Mouse (Mus musculus): ENCODE measurements around the gene Tap1. TPM values are rescaled to one million over a fixed set of nuclear protein-coding genes. Genes with fewer than 3 reads are reported as not detected.
A peak's percentile ranks its signal among the peaks of the same experiment; 100 is the strongest.

The Tap1 gene
- polyA plus RNA-seq, 1 experiment from 2014 or later, result 1.1 TPM

DNA sequence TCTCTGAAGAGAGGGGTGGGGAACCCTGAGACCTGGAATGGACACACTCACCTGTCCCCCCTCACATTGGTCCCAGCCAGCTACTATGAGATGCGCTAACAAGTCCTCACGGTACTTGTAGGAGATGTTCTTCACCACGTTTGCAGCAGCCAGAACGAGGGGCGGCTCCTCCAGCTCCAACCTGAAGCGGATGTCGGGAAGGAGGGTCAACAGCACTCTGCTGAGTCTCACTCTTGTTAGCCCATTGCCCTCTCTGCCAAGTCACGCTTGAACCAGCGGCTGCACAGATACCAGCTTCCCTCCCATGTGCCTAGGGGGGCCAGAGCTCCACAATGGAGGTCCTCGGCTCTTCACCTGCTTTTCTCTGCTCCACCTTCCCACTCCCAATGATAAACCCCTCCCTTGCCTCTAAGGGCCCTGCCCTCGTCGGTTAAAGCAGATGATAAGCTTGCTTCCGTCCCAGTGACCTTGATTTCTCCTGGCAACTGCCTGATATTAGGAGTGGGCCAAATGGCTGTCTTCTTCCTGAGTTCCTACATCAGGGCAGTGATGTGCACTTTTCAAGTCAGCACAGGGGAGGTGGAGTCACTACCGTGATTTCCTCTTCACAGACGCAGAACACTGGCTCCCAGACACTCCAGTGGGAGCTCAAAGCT is 3.7 kb upstream of the Tap1 start:
- WGBS, result 80% methylated on average over 15 of the region's 15 CpGs
- ATAC-seq (ENCODE audit: low FRiP score), result no peak
- peaks cover 59% of the 10 kb centered on the region for H3K27me3 ChIP-seq
- no peak overlapping the region for H3K27ac ChIP-seq
- H3K9ac ChIP-seq, result no peak overlapping the region
- no peaks in the 10 kb centered on the region for H3K36me3 ChIP-seq
- no peaks in the 10 kb centered on the region for H3K9me3 ChIP-seq
- H3K4me2 ChIP-seq, result no peak overlapping the region
- peaks cover 20% of the 10 kb centered on the region for H3K4me1 ChIP-seq (replicated peaks)
- no peak overlapping the region for H3K4me3 ChIP-seq

DNA sequence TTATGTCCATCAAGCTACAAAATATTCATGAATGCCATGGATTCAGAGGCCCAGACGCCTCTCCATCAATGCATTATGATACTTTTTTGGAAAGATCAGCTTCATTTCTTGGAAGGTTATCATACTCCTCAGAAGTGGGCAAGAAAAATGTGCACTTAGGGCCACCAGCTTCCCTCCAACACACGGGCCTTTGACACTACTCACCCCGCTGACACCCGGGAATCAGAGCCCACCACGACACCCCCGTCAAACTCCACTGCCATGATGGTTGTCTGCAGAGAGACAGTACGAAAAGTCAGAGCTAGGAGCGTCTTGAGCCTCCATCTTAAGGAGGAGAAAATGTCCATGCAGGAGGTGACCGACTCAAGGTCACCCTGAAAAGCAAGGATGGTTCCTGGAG is 1.8 kb upstream of the Tap1 start:
- Histone ChIP-seq H3K36me3 (no peaks in the 10 kb centered on the region), H3K9ac (no peak overlapping the region), H3K27me3 (peaks cover 76% of the 10 kb centered on the region), H3K4me2 (no peak overlapping the region), H3K27ac (no peak overlapping the region), H3K9me3 (no peaks in the 10 kb centered on the region), H3K4me3 (no peak overlapping the region), H3K4me1 (replicated peaks) (peaks cover 20% of the 10 kb centered on the region)
- no peak for ATAC-seq (ENCODE audit: low FRiP score)
- WGBS, result 88% methylated on average over 9 of the region's 9 CpGs

DNA sequence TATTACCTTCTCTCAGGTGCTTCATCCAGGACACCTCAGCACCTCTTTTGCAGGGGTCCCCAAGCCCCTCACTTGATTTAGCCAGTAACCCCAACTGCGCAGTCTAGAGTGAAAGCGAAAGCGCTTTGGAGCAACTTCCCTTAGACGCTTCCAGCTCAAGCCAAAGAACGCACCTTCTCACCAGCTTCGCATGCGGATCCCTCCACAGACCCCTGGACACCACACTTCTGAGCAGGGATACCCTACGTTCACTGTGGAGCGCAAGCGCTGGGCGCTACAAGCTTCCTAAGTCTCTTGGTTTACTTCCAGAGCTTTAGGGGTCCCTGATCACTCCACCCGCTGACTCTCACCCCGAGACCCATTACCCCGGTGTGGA is 480 bp upstream of the Tap1 start:
- Histone ChIP-seq H3K27me3 (peaks cover 89% of the 10 kb centered on the region), H3K9me3 (no peaks in the 10 kb centered on the region), H3K4me3 (peak overlapping the region; percentile 42), H3K9ac (peak overlapping the region; percentile 70), H3K4me2 (peak overlapping the region; percentile 70), H3K4me1 (replicated peaks) (peaks cover 20% of the 10 kb centered on the region), H3K36me3 (no peaks in the 10 kb centered on the region), H3K27ac (no peak overlapping the region)
- 3% methylated on average over 14 of the region's 14 CpGs for WGBS
- ATAC-seq (ENCODE audit: low FRiP score), result peak; percentile 33

DNA sequence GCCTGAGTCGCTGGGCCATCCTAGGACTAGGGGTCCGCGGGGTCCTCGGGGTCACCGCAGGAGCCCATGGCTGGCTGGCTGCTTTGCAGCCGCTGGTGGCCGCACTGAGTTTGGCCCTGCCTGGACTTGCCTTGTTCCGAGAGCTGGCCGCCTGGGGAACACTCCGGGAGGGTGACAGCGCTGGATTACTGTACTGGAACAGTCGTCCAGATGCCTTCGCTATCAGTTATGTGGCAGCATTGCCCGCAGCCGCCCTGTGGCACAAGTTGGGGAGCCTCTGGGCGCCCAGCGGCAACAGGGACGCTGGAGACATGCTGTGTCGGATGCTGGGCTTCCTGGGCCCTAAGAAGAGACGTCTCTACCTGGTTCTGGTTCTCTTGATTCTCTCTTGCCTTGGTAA is 657 bp downstream of the Tap1 start:
- H3K4me3 ChIP-seq, result peak overlapping the region; percentile 42

DNA sequence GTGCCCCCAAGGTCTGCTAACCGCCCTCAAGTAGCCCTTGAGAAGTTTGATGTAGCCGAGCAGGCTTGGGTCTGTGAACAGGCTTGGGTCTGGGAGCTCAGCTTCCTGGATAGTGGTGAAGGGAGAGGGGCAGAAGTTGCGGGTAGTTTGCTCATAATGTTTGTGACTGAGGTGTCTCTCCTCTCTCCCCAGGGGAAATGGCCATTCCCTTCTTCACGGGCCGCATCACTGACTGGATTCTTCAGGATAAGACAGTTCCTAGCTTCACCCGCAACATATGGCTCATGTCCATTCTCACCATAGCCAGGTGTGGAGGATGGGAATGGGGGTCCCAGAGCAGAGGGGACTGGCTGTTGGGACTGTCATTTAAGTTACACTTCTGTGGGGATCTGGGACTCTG is 1.6 kb downstream of the Tap1 start:
- ATAC-seq (ENCODE audit: low FRiP score), result no peak
- H3K4me3 ChIP-seq, result no peak overlapping the region
- no peaks in the 10 kb centered on the region for H3K9me3 ChIP-seq

More for the DNA sequence above, 657 bp downstream of the Tap1 start:
- H3K9ac ChIP-seq, result peak overlapping the region; percentile 70
- H3K36me3 ChIP-seq, result no peaks in the 10 kb centered on the region
- 2% methylated on average over 20 of the region's 20 CpGs for WGBS
- H3K4me2 ChIP-seq, result peak overlapping the region; percentile 70
- H3K27ac ChIP-seq, result no peak overlapping the region
- H3K27me3 ChIP-seq, result peaks cover 97% of the 10 kb centered on the region
- H3K9me3 ChIP-seq, result no peaks in the 10 kb centered on the region
- ATAC-seq (ENCODE audit: low FRiP score), result no peak
- peaks cover 20% of the 10 kb centered on the region for H3K4me1 ChIP-seq (replicated peaks)

DNA sequence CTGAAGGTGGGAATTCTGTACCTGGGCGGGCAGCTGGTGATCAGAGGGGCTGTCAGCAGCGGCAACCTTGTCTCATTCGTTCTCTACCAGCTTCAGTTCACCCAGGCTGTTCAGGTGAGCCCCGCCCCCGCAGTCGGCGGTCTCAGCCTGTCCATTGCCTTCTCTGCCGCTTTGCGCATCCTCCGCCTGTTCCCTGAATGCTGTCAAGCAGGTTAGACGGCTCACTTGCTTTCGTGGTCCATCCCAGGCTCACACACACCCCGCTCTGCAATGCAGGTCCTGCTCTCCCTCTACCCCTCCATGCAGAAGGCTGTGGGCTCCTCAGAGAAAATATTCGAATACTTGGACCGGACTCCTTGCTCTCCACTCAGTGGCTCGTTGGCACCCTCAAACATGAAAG is 5.5 kb downstream of the Tap1 start:
- 24% methylated on average over 16 of the region's 16 CpGs for WGBS
- peaks cover 98% of the 10 kb centered on the region for H3K27me3 ChIP-seq

More for the DNA sequence above, 1.6 kb downstream of the Tap1 start:
- no peak overlapping the region for H3K4me2 ChIP-seq
- no peak overlapping the region for H3K27ac ChIP-seq
- H3K4me1 ChIP-seq (replicated peaks), result peaks cover 20% of the 10 kb centered on the region
- 76% methylated on average over 6 of the region's 6 CpGs for WGBS
- H3K9ac ChIP-seq, result no peak overlapping the region
- no peaks in the 10 kb centered on the region for H3K36me3 ChIP-seq
- peaks cover 97% of the 10 kb centered on the region for H3K27me3 ChIP-seq

DNA sequence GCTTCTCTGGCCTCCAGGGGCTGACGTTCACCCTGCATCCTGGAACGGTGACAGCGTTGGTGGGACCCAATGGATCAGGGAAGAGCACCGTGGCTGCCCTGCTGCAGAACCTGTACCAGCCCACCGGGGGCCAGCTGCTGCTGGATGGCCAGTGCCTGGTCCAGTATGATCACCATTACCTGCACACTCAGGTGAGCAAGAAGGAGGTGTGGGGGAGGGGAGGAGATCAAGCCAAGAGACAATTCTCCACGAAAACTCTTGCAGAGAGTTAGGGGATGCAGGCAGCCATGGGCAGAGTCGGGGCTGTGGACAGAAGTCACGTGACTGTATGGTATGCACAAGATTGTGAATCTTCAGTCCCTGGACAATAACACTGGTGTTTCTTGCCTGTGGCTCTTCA is 6.1 kb downstream of the Tap1 start:
- no peak overlapping the region for H3K9ac ChIP-seq
- no peak overlapping the region for H3K4me3 ChIP-seq
- 61% methylated on average over 8 of the region's 8 CpGs for WGBS
- no peak overlapping the region for H3K27ac ChIP-seq
- H3K36me3 ChIP-seq, result no peaks in the 10 kb centered on the region
- H3K27me3 ChIP-seq, result peaks cover 98% of the 10 kb centered on the region
- H3K9me3 ChIP-seq, result no peaks in the 10 kb centered on the region
- no peak overlapping the region for H3K4me2 ChIP-seq
- peaks cover 21% of the 10 kb centered on the region for H3K4me1 ChIP-seq (replicated peaks)
- no peak for ATAC-seq (ENCODE audit: low FRiP score)

More for the DNA sequence above, 5.5 kb downstream of the Tap1 start:
- H3K4me3 ChIP-seq, result no peak overlapping the region
- peaks cover 20% of the 10 kb centered on the region for H3K4me1 ChIP-seq (replicated peaks)
- no peaks in the 10 kb centered on the region for H3K36me3 ChIP-seq
- no peak for ATAC-seq (ENCODE audit: low FRiP score)
- no peak overlapping the region for H3K9ac ChIP-seq
- H3K9me3 ChIP-seq, result no peaks in the 10 kb centered on the region
- H3K27ac ChIP-seq, result no peak overlapping the region
- H3K4me2 ChIP-seq, result no peak overlapping the region

DNA sequence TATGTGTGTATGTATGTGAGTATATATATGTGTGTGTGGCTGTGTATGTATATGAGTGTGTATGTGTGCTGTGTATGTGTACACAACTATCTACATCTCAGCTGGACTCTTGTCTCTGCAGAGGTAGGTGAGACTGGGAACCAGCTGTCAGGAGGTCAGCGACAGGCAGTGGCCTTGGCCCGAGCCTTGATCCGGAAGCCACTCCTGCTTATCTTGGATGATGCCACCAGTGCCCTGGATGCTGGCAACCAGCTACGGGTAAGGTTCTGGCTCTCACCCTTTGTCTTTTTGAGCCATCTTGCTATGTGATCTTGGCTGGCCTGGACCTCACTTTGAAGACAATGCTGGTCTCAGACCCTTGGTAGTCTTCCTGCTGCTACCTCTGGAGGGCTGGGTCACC is 7.4 kb downstream of the Tap1 start:
- Histone ChIP-seq H3K9me3 (no peaks in the 10 kb centered on the region), H3K9ac (no peak overlapping the region), H3K4me3 (no peak overlapping the region), H3K27ac (no peak overlapping the region), H3K4me1 (replicated peaks) (peaks cover 21% of the 10 kb centered on the region), H3K27me3 (peaks cover 98% of the 10 kb centered on the region), H3K4me2 (no peak overlapping the region), H3K36me3 (no peaks in the 10 kb centered on the region)
- WGBS, result 86% methylated on average over 4 of the region's 4 CpGs
- no peak for ATAC-seq (ENCODE audit: low FRiP score)

DNA sequence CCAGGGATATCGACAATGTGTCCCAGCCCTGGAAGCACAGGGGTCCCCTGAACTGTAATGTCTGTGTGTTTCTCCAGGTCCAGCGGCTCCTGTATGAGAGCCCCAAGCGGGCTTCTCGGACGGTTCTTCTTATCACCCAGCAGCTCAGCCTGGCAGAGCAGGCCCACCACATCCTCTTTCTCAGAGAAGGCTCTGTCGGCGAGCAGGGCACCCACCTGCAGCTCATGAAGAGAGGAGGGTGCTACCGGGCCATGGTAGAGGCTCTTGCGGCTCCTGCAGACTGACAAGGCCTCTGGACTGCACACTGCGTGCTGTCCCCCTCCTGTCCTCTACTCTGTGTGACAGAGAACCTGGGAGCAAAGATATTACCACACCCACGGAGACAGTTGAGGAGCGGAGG is 9.1 kb downstream of the Tap1 start:
- ATAC-seq (ENCODE audit: low FRiP score), result no peak
- Histone ChIP-seq H3K4me1 (replicated peaks) (peaks cover 21% of the 10 kb centered on the region), H3K27me3 (peaks cover 98% of the 10 kb centered on the region), H3K27ac (no peak overlapping the region), H3K4me2 (peak overlapping the region; percentile 76; the same call in 1 of the 2 replicates), H3K9me3 (no peaks in the 10 kb centered on the region), H3K4me3 (0 out of 2 replicates have a peak overlapping the region, but pooled peaks have one; percentile 45), H3K9ac (peak overlapping the region; percentile 24; the same call in 1 of the 2 replicates), H3K36me3 (no peaks in the 10 kb centered on the region)
- 38% methylated on average over 11 of the region's 12 CpGs for WGBS

DNA sequence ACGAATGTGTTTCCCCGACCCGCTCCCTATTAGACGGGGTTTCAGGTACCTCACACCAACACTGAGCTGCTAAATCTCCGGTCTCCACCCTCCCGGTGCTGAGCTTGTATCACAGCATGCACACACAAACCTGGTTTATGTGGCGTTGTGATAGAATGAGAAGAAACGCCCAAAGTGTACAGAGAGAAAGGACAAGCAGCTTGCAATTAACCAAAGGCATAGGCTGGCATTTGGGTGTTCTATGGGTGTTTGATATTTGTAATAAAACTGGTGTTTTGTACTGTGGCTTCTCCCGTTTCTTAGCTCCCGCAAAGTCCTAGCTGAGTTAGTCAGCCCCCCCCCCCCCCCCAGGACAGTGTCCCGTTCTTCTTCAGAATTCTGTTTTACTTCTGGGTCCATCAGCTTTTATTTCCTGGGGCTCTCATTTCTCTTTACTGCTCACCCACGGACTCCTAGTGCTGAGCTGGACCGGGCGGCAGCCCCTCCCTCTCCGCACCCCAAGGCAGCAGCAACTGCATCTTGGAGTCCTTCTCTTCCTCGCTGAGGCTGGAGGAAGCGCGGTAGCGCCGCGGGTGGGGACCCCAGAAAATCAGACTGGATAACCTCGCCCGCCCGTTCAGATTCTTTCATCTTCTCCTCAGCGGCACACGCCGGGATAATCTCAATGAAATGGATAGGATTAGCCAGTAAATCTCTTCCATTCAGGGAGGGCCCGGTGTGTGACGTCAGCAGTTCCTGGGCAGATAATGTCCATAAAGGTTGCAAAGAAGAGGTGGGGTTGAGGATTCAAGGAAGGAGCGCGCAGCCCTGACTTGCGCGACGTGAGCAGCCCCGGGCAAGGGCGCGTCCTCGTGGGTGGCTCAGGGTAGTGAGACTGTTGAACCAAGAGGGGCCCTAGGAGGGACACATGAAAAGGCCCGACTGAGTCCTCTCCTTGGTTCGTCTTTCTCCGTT is 9.9 kb downstream of the Tap1 start, which contains the start of gene Psmb8:
Psmb8 (plus strand) TSS at position 781 of the 954 bp plus-strand sequence.
- Histone ChIP-seq H3K27me3 (peaks cover 96% of the 10 kb centered on the region), H3K9ac (peak within 1 kb of the TSS; percentile 67; the same call in 1 of the 2 replicates), H3K9me3 (no peaks in the 10 kb centered on the region), H3K4me1 (replicated peaks) (peaks cover 21% of the 10 kb centered on the region), H3K36me3 (no peaks in the 10 kb centered on the region), H3K4me2 (peak within 1 kb of the TSS; percentile 76), H3K27ac (no peak within 1 kb of the TSS), H3K4me3 (peak within 1 kb of the TSS; percentile 45)
- peak; percentile 83 for ATAC-seq (ENCODE audit: low FRiP score)
- 5% methylated on average over 41 of the region's 41 CpGs for WGBS

DNA sequence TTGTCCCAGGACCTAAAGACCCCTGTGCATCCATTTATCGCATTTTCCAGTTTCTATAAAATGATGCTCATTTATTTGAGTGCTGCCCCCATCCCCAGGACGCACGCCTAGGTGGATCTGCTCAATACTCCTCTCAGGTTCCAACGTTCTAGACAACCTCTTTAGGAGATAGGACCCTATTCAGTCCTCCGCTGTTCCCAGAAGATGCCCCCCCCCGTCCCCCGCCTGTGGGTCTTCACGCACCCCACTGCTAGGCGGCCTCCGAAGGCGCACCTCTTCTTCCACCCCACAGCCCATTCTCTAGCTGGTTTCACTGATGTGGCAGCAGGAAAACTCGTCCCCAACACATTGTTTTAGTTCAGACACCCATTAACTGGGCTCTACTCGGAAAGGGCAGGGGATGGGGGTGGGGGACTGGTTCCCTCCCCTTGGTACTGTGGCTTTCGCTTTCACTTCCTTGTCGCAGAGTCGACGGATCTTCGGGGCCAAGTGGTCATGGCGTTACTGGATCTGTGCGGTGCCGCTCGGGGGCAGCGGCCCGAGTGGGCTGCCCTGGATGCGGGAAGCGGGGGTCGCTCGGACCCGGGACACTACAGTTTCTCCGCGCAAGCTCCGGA is 10.7 kb downstream of the Tap1 start:
- H3K4me2 ChIP-seq, result peak overlapping the region; percentile 76
- H3K9me3 ChIP-seq, result no peaks in the 10 kb centered on the region
- 2% methylated on average over 32 of the region's 32 CpGs for WGBS
- H3K36me3 ChIP-seq, result no peaks in the 10 kb centered on the region
- peak; percentile 30; the same call in 1 of the 2 replicates for ATAC-seq (ENCODE audit: low FRiP score)
- peaks cover 92% of the 10 kb centered on the region for H3K27me3 ChIP-seq
- H3K9ac ChIP-seq, result no peak overlapping the region
- H3K4me1 ChIP-seq (replicated peaks), result peaks cover 21% of the 10 kb centered on the region
- H3K4me3 ChIP-seq, result peak overlapping the region; percentile 45
- H3K27ac ChIP-seq, result no peak overlapping the region

DNA sequence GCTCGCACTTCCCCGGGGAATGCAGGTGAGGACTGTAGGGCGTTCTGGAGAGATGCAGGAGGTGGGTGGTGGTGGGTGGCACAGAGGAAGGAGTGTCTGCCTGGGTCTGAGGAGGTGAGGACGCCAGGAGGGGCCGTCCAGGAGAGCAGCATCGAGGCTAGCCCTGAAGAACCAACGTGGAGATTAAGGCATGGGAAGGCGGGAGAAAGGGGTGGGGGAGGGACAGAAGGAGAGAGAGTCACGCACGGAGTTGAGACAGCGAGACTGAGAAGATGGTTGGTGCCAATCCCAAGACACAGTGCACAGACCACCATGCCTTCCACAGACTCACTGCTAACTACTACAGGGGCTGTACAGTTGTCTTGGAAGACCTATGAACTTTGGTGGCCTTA is 11.2 kb downstream of the Tap1 start:
- Histone ChIP-seq H3K9ac (no peak overlapping the region), H3K27me3 (peaks cover 92% of the 10 kb centered on the region), H3K4me2 (peak overlapping the region; percentile 76), H3K36me3 (no peaks in the 10 kb centered on the region), H3K9me3 (no peaks in the 10 kb centered on the region), H3K27ac (no peak overlapping the region), H3K4me3 (peak overlapping the region; percentile 45), H3K4me1 (replicated peaks) (peaks cover 21% of the 10 kb centered on the region)
- 9% methylated on average over 11 of the region's 11 CpGs for WGBS
- ATAC-seq (ENCODE audit: low FRiP score), result no peak

Data from hindbrain, embryonic 13.5 days (tissue).